Mouse (Mus musculus): ENCODE measurements around the gene Efs. TPM values are rescaled to one million over a fixed set of nuclear protein-coding genes. Genes with fewer than 3 reads are reported as not detected.
"Not testable (repeated sequence)": the region's sequence is repeated elsewhere in the genome, so short reads cannot be mapped to it uniquely, and the experiment has no call there.

The Efs gene
- 42.4 and 42.9 TPM in 2 replicates for polyA plus RNA-seq (2016; fragmentation: Nextera tagmentation; extraction: Ambion mirVana)

GRCm38 (mm10) chr14:54925349-54926342 lies at the start of gene Efs:
TSS of gene Efs (minus strand) at chr14:54926126.
- Histone ChIP-seq H3K36me3 (replicated peaks) (peaks cover 31% of the 10 kb centered on the region), H3K4me3 (peak within 1 kb of the TSS; percentile 72), H3K9me3 (peaks cover 18% of the 10 kb centered on the region), H3K4me1 (peaks cover 63% of the 10 kb centered on the region), H3K27me3 (replicated peaks; ENCODE audit: low read depth, poor library complexity, severe bottlenecking) (peaks cover 11% of the 10 kb centered on the region), H3K27ac (replicated peaks) (peak within 1 kb of the TSS; percentile 100)
- under 1% methylated on average over 57 of the region's 57 CpGs for WGBS
- DNase-seq (ENCODE audit: low spot score): peak; percentile 83

- Histone ChIP-seq H3K36me3 (replicated peaks) (no peaks in the 10 kb centered on the region), H3K9me3 (no peaks in the 10 kb centered on the region), H3K4me3 (no peak overlapping the region), H3K27me3 (replicated peaks; ENCODE audit: low read depth, poor library complexity, severe bottlenecking) (0 out of 2 replicates have a peak, but pooled peaks cover 3% of the 10 kb centered on the region), H3K27ac (replicated peaks) (no peak overlapping the region), H3K4me1 (peaks cover 4% of the 10 kb centered on the region; the same call in 1 of the 2 replicates)
- WGBS: 86% methylated on average over 6 of the region's 6 CpGs
- no peak for DNase-seq (ENCODE audit: low spot score)
Observed at GRCm38 (mm10) chr14:54974068-54974791, 48.3 kb upstream of the Efs start.

- DNase-seq (ENCODE audit: low spot score); H3K36me3 ChIP-seq (replicated peaks); H3K4me1 ChIP-seq; H3K27me3 ChIP-seq (replicated peaks; ENCODE audit: low read depth, poor library complexity, severe bottlenecking); H3K27ac ChIP-seq (replicated peaks); H3K9me3 ChIP-seq; H3K4me3 ChIP-seq: not testable (repeated sequence)
- 90% methylated on average over 11 of the region's 11 CpGs for WGBS
Observed at GRCm38 (mm10) chr14:54972786-54973185, 46.9 kb upstream of the Efs start.

GRCm38 (mm10) chr14:54968344-54968743 lies 42.4 kb upstream of the Efs start:
- Histone ChIP-seq H3K9me3 (no peaks in the 10 kb centered on the region), H3K27me3 (replicated peaks; ENCODE audit: low read depth, poor library complexity, severe bottlenecking) (no peaks in the 10 kb centered on the region), H3K4me3 (no peak overlapping the region), H3K36me3 (replicated peaks) (no peaks in the 10 kb centered on the region), H3K27ac (replicated peaks) (no peak overlapping the region), H3K4me1 (0 out of 2 replicates have a peak, but pooled peaks cover 6% of the 10 kb centered on the region)
- no peak for DNase-seq (ENCODE audit: low spot score)

- Histone ChIP-seq H3K9me3 (no peaks in the 10 kb centered on the region), H3K4me3 (no peak overlapping the region), H3K27ac (replicated peaks) (no peak overlapping the region), H3K4me1 (0 out of 2 replicates have a peak, but pooled peaks cover 6% of the 10 kb centered on the region), H3K27me3 (replicated peaks; ENCODE audit: low read depth, poor library complexity, severe bottlenecking) (no peaks in the 10 kb centered on the region), H3K36me3 (replicated peaks) (no peaks in the 10 kb centered on the region)
- DNase-seq (ENCODE audit: low spot score): no peak
- 84% methylated on average over 3 of the region's 3 CpGs for WGBS
Observed at GRCm38 (mm10) chr14:54967874-54968273, 41.9 kb upstream of the Efs start.

- Histone ChIP-seq H3K4me3 (no peak within 1 kb of the TSS), H3K4me1 (0 out of 2 replicates have a peak, but pooled peaks cover 6% of the 10 kb centered on the region), H3K9me3 (no peaks in the 10 kb centered on the region), H3K27me3 (replicated peaks; ENCODE audit: low read depth, poor library complexity, severe bottlenecking) (no peaks in the 10 kb centered on the region), H3K36me3 (replicated peaks) (no peaks in the 10 kb centered on the region), H3K27ac (replicated peaks) (no peak within 1 kb of the TSS)
- 81% methylated on average over 7 of the region's 7 CpGs for WGBS
- no peak for DNase-seq (ENCODE audit: low spot score)
Observed at GRCm38 (mm10) chr14:54966320-54966977, 40.5 kb upstream of the Efs start, which contains the start of gene Myh6. TSS of gene Myh6 (minus strand) at chr14:54966927.

- H3K27ac ChIP-seq (replicated peaks): no peak overlapping the region
- DNase-seq (ENCODE audit: low spot score): no peak
- H3K4me3 ChIP-seq: no peak overlapping the region
- H3K36me3 ChIP-seq (replicated peaks): no peaks in the 10 kb centered on the region
- no peaks in the 10 kb centered on the region for H3K9me3 ChIP-seq
- 76% methylated on average over 6 of the region's 6 CpGs for WGBS
- H3K4me1 ChIP-seq: peaks cover 14% of the 10 kb centered on the region
- no peaks in the 10 kb centered on the region for H3K27me3 ChIP-seq (replicated peaks; ENCODE audit: low read depth, poor library complexity, severe bottlenecking)
Observed at GRCm38 (mm10) chr14:54965631-54966030, 39.7 kb upstream of the Efs start.

- DNase-seq (ENCODE audit: low spot score): no peak
- H3K4me3 ChIP-seq: no peak overlapping the region
- no peaks in the 10 kb centered on the region for H3K27me3 ChIP-seq (replicated peaks; ENCODE audit: low read depth, poor library complexity, severe bottlenecking)
- peaks cover 17% of the 10 kb centered on the region for H3K4me1 ChIP-seq
- H3K9me3 ChIP-seq: no peaks in the 10 kb centered on the region
- no peaks in the 10 kb centered on the region for H3K36me3 ChIP-seq (replicated peaks)
- 85% methylated on average over 15 of the region's 15 CpGs for WGBS
- H3K27ac ChIP-seq (replicated peaks): no peak overlapping the region
Observed at GRCm38 (mm10) chr14:54965044-54965443, 39.1 kb upstream of the Efs start.

- Histone ChIP-seq H3K27me3 (replicated peaks; ENCODE audit: low read depth, poor library complexity, severe bottlenecking) (no peaks in the 10 kb centered on the region), H3K4me1 (peaks cover 17% of the 10 kb centered on the region), H3K36me3 (replicated peaks) (no peaks in the 10 kb centered on the region), H3K27ac (replicated peaks) (no peak overlapping the region), H3K9me3 (no peaks in the 10 kb centered on the region), H3K4me3 (no peak overlapping the region)
- no peak for DNase-seq (ENCODE audit: low spot score)
- 86% methylated on average over 11 of the region's 11 CpGs for WGBS
Observed at GRCm38 (mm10) chr14:54963727-54964126, 37.8 kb upstream of the Efs start.

GRCm38 (mm10) chr14:54962714-54963113 lies 36.8 kb upstream of the Efs start:
- no peaks in the 10 kb centered on the region for H3K9me3 ChIP-seq
- no peak for DNase-seq (ENCODE audit: low spot score)
- no peak overlapping the region for H3K4me3 ChIP-seq
- no peaks in the 10 kb centered on the region for H3K36me3 ChIP-seq (replicated peaks)
- peaks cover 14% of the 10 kb centered on the region for H3K4me1 ChIP-seq
- H3K27me3 ChIP-seq (replicated peaks; ENCODE audit: low read depth, poor library complexity, severe bottlenecking): no peaks in the 10 kb centered on the region
- no peak overlapping the region for H3K27ac ChIP-seq (replicated peaks)
- WGBS: 88% methylated on average over 7 of the region's 7 CpGs

GRCm38 (mm10) chr14:54961487-54961886 lies 35.6 kb upstream of the Efs start:
- H3K4me3 ChIP-seq: no peak overlapping the region
- 74% methylated on average over 5 of the region's 5 CpGs for WGBS

GRCm38 (mm10) chr14:54960769-54961168 lies 34.8 kb upstream of the Efs start:
- H3K4me3 ChIP-seq: no peak overlapping the region
- no peaks in the 10 kb centered on the region for H3K9me3 ChIP-seq
- no peaks in the 10 kb centered on the region for H3K36me3 ChIP-seq (replicated peaks)
- no peak overlapping the region for H3K27ac ChIP-seq (replicated peaks)
- peaks cover 14% of the 10 kb centered on the region for H3K4me1 ChIP-seq
- WGBS: 73% methylated on average over 10 of the region's 10 CpGs
- DNase-seq (ENCODE audit: low spot score): no peak
- H3K27me3 ChIP-seq (replicated peaks; ENCODE audit: low read depth, poor library complexity, severe bottlenecking): no peaks in the 10 kb centered on the region

More at GRCm38 (mm10) chr14:54961487-54961886, 35.6 kb upstream of the Efs start:
- peaks cover 14% of the 10 kb centered on the region for H3K4me1 ChIP-seq
- no peak overlapping the region for H3K27ac ChIP-seq (replicated peaks)
- H3K36me3 ChIP-seq (replicated peaks): no peaks in the 10 kb centered on the region
- no peak for DNase-seq (ENCODE audit: low spot score)
- no peaks in the 10 kb centered on the region for H3K27me3 ChIP-seq (replicated peaks; ENCODE audit: low read depth, poor library complexity, severe bottlenecking)
- no peaks in the 10 kb centered on the region for H3K9me3 ChIP-seq

Measured in embryonic facial prominence, embryonic 10.5 days (tissue).